Mouse (Mus musculus): Measurements from ENCODE around the gene B2m.

DNA sequence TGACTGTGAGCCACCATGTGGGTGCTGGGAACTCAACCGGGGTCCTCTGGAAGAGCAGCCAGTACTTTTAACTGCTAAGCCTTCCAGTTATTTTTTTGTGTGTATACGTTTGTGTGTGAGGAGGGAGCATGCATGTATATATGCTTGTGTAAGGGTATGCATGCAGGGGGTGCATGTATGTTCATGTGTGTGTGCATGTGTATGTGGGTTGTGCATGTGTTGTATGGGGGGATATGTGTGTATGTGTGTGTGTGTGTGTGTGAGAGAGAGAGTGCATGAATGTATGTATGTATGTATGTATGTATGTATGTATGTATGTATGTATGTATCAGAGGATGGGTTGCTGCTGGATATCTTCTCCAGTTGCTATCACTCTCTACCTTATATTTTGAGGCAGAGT, 7.0 kb downstream of the B2m start:
- TF ChIP-seq CTCF (IDR thresholded peaks at IDR 0.05; ENCODE audit: extremely low read depth, insufficient read depth, insufficient read length, insufficient replicate concordance) (no peak), POLR2A (IDR thresholded peaks at IDR 0.05; ENCODE audit: low read depth, low read length) (no peak)

Data from spleen, adult 2 months (tissue).